Mouse (Mus musculus) heart, postnatal 14 days (tissue): ENCODE data around the gene Hsd17b1. TPM values are rescaled to one million over a fixed set of nuclear protein-coding genes. Genes with fewer than 3 reads are reported as not detected.

Experiments
- DNase-seq, 2 experiments: peaks; one replicate each; pipeline ENCODE4 v3.0.0; 2021 to 2022
- intact Hi-C: fragments of 180-260 bp; cut with DNase I; formaldehyde crosslinking; loops from one replicate; pipeline ENCODE4 v1.15.1; 2025
- total RNA-seq, 2 experiments: library from RNA; stranded (reverse); gene quantifications; 2 replicates each; pipeline ENCODE4 v1.2.3; 2021

Hsd17b1 gene
- total RNA-seq, 2 experiments from 2014 or later, result 0.32 to 0.41 TPM

GRCm38 (mm10) chr11:101083083-101083697 is 5.0 kb downstream of the Hsd17b1 start:
- no peak for DNase-seq
- intact Hi-C loops, result no loop called here

- no peak for DNase-seq
- intact Hi-C loops, result no loop called here
Measured at GRCm38 (mm10) chr11:101084246-101084645, 6.0 kb downstream of the Hsd17b1 start.

- no peak for DNase-seq
- intact Hi-C loops, result no loop called here
Measured at GRCm38 (mm10) chr11:101084811-101085210, 6.6 kb downstream of the Hsd17b1 start.

GRCm38 (mm10) chr11:101085617-101086322 is 7.6 kb downstream of the Hsd17b1 start:
- intact Hi-C loops, result no loop called here
- no peak for DNase-seq

GRCm38 (mm10) chr11:101086323-101086674 is 8.1 kb downstream of the Hsd17b1 start:
- no peak for DNase-seq
- intact Hi-C loops, result no loop called here

GRCm38 (mm10) chr11:101086756-101087681 is 8.8 kb downstream of the Hsd17b1 start, which contains the start of gene Mlx:
TSS of gene Mlx (plus strand) at chr11:101087277.
- DNase-seq, result peak; percentile 86 to 90
- intact Hi-C loops, result no loop called here

- intact Hi-C loops, result no loop called here
- no peak for DNase-seq
Measured at GRCm38 (mm10) chr11:101087682-101088055, 9.5 kb downstream of the Hsd17b1 start.

- no peak for DNase-seq
- intact Hi-C loops, result no loop called here
Measured at GRCm38 (mm10) chr11:101089931-101090330, 11.7 kb downstream of the Hsd17b1 start.

GRCm38 (mm10) chr11:101094930-101095313 is 16.7 kb downstream of the Hsd17b1 start:
- DNase-seq, result peak in 1 of 2 experiments; percentile 18
- intact Hi-C loops, result loop anchor here (1.0 to 5.0 kb wide), 2 partner anchors 80 to 207 kb away; partner anchors contain the start of genes Becn1 and Ccr10

GRCm38 (mm10) chr11:101095314-101096024 is 17.3 kb downstream of the Hsd17b1 start, which contains the start of gene Psmc3ip:
TSS of gene Psmc3ip (minus strand) at chr11:101095436.
- intact Hi-C loops, result loop anchor here (1.0 to 5.0 kb wide), 2 partner anchors 80 to 207 kb away; partner anchors contain the start of genes Becn1 and Ccr10

GRCm38 (mm10) chr11:101098231-101098630 is 20.0 kb downstream of the Hsd17b1 start:
- intact Hi-C loops, result loop anchor here (2.0 to 5.0 kb wide), 2 partner anchors 21 to 204 kb away; partner anchors contain the start of genes Becn1, Retreg3 and Tubg1
- no peak for DNase-seq

More at GRCm38 (mm10) chr11:101095314-101096024, 17.3 kb downstream of the Hsd17b1 start, which contains the start of gene Psmc3ip:
- peak; percentile 94 to 97 for DNase-seq

GRCm38 (mm10) chr11:101103011-101103410 is 24.8 kb downstream of the Hsd17b1 start:
- DNase-seq, result no peak
- intact Hi-C loops, result no loop called here

- no peak for DNase-seq
- intact Hi-C loops, result no loop called here
Measured at GRCm38 (mm10) chr11:101109351-101109750, 31.1 kb downstream of the Hsd17b1 start.

- DNase-seq, result no peak
- intact Hi-C loops, result no loop called here
Measured at GRCm38 (mm10) chr11:101110708-101111107, 32.5 kb downstream of the Hsd17b1 start.

GRCm38 (mm10) chr11:101111178-101111577 is 33.0 kb downstream of the Hsd17b1 start:
- DNase-seq, result no peak
- intact Hi-C loops, result no loop called here

GRCm38 (mm10) chr11:101112186-101112585 is 34.0 kb downstream of the Hsd17b1 start:
- intact Hi-C loops, result no loop called here
- DNase-seq, result no peak

GRCm38 (mm10) chr11:101115564-101115963 is 37.4 kb downstream of the Hsd17b1 start:
- intact Hi-C loops, result no loop called here
- no peak for DNase-seq

- intact Hi-C loops, result loop anchor here (2.0 kb wide), 1 partner anchor 19 kb away; no protein-coding TSS in a partner anchor
- no peak for DNase-seq
Measured at GRCm38 (mm10) chr11:101118105-101118504, 39.9 kb downstream of the Hsd17b1 start.

GRCm38 (mm10) chr11:101119131-101119760 is 41.0 kb downstream of the Hsd17b1 start:
- DNase-seq, result no peak
- intact Hi-C loops, result loop anchor here (2.0 kb wide), 1 partner anchor 20 kb away; no protein-coding TSS in a partner anchor
